Mouse (Mus musculus): ENCODE data around the gene H2-DMb1.

Gene H2-DMb1

DNA sequence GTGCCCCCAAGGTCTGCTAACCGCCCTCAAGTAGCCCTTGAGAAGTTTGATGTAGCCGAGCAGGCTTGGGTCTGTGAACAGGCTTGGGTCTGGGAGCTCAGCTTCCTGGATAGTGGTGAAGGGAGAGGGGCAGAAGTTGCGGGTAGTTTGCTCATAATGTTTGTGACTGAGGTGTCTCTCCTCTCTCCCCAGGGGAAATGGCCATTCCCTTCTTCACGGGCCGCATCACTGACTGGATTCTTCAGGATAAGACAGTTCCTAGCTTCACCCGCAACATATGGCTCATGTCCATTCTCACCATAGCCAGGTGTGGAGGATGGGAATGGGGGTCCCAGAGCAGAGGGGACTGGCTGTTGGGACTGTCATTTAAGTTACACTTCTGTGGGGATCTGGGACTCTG, 36.1 kb downstream of the H2-DMb1 start:
- no peak for ATAC-seq (ENCODE audit: low TSS enrichment)

GRCm38 (mm10) chr17:34192852-34193251, 40.0 kb downstream of the H2-DMb1 start:
- no peak for ATAC-seq (ENCODE audit: low TSS enrichment)

DNA sequence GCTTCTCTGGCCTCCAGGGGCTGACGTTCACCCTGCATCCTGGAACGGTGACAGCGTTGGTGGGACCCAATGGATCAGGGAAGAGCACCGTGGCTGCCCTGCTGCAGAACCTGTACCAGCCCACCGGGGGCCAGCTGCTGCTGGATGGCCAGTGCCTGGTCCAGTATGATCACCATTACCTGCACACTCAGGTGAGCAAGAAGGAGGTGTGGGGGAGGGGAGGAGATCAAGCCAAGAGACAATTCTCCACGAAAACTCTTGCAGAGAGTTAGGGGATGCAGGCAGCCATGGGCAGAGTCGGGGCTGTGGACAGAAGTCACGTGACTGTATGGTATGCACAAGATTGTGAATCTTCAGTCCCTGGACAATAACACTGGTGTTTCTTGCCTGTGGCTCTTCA, 40.6 kb downstream of the H2-DMb1 start:
- ATAC-seq (ENCODE audit: low TSS enrichment) = no peak

- no peak for ATAC-seq (ENCODE audit: low TSS enrichment)
Measured at GRCm38 (mm10) chr17:34194723-34195122, 41.9 kb downstream of the H2-DMb1 start.

DNA sequence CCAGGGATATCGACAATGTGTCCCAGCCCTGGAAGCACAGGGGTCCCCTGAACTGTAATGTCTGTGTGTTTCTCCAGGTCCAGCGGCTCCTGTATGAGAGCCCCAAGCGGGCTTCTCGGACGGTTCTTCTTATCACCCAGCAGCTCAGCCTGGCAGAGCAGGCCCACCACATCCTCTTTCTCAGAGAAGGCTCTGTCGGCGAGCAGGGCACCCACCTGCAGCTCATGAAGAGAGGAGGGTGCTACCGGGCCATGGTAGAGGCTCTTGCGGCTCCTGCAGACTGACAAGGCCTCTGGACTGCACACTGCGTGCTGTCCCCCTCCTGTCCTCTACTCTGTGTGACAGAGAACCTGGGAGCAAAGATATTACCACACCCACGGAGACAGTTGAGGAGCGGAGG, 43.6 kb downstream of the H2-DMb1 start:
- ATAC-seq (ENCODE audit: low TSS enrichment) = no peak

DNA sequence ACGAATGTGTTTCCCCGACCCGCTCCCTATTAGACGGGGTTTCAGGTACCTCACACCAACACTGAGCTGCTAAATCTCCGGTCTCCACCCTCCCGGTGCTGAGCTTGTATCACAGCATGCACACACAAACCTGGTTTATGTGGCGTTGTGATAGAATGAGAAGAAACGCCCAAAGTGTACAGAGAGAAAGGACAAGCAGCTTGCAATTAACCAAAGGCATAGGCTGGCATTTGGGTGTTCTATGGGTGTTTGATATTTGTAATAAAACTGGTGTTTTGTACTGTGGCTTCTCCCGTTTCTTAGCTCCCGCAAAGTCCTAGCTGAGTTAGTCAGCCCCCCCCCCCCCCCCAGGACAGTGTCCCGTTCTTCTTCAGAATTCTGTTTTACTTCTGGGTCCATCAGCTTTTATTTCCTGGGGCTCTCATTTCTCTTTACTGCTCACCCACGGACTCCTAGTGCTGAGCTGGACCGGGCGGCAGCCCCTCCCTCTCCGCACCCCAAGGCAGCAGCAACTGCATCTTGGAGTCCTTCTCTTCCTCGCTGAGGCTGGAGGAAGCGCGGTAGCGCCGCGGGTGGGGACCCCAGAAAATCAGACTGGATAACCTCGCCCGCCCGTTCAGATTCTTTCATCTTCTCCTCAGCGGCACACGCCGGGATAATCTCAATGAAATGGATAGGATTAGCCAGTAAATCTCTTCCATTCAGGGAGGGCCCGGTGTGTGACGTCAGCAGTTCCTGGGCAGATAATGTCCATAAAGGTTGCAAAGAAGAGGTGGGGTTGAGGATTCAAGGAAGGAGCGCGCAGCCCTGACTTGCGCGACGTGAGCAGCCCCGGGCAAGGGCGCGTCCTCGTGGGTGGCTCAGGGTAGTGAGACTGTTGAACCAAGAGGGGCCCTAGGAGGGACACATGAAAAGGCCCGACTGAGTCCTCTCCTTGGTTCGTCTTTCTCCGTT, 44.3 kb downstream of the H2-DMb1 start, which contains the start of gene Psmb8:
TSS of gene Psmb8 (plus strand) at position 781 of the 954 bp plus-strand sequence.
- peak; percentile 95 for ATAC-seq (ENCODE audit: low TSS enrichment)

DNA sequence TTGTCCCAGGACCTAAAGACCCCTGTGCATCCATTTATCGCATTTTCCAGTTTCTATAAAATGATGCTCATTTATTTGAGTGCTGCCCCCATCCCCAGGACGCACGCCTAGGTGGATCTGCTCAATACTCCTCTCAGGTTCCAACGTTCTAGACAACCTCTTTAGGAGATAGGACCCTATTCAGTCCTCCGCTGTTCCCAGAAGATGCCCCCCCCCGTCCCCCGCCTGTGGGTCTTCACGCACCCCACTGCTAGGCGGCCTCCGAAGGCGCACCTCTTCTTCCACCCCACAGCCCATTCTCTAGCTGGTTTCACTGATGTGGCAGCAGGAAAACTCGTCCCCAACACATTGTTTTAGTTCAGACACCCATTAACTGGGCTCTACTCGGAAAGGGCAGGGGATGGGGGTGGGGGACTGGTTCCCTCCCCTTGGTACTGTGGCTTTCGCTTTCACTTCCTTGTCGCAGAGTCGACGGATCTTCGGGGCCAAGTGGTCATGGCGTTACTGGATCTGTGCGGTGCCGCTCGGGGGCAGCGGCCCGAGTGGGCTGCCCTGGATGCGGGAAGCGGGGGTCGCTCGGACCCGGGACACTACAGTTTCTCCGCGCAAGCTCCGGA, 45.1 kb downstream of the H2-DMb1 start:
- ATAC-seq (ENCODE audit: low TSS enrichment) = no peak

GRCm38 (mm10) chr17:34198521-34198912, 45.6 kb downstream of the H2-DMb1 start:
- no peak for ATAC-seq (ENCODE audit: low TSS enrichment)

GRCm38 (mm10) chr17:34199050-34199619, 46.3 kb downstream of the H2-DMb1 start:
- no peak for ATAC-seq (ENCODE audit: low TSS enrichment)

DNA sequence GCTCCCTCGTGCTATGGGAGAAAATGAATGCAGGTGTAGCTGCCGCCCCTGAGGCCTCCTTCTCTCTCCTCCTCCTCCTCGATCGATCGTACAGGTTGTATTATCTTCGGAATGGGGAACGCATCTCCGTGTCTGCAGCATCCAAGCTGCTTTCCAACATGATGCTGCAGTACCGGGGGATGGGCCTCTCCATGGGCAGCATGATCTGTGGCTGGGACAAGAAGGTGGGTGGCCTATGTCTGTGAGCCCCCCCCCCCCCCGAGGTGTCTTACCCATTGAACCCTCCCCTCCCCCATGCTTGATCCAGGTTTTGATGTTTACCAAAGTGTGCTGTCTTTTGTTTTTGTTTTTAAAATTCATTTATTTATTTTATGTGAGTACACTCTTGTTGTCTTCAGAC, 47.2 kb downstream of the H2-DMb1 start:
- no peak for ATAC-seq (ENCODE audit: low TSS enrichment)

DNA sequence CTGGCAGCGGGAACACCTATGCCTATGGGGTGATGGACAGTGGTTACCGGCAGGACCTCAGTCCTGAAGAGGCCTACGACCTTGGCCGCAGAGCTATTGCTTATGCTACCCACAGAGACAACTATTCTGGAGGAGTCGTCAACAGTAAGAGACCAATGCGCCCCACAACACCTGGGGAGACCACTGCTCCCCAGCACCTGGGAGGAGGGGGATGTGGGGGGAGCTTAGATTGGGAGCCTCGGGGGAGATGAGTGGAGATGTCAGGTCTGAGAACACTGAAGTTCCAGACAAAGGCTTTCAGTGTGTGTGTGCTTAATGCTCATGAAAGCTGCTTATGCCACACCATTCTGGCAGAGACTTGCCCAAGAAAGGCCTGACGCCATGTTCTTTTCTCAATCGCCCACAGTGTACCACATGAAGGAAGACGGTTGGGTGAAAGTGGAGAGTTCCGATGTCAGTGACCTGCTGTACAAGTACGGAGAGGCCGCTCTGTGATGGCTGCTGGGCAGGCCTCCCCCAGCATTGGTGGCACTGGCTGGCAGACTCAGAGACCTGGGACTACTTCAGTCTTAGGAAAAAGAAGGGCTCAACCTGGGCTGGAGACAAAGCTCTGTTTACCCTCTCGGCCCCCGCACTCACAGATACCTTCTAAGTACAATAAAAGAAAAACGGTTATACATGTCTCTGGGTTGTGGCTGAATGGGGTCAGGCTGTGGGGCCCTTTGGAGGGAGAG, 48.1 kb downstream of the H2-DMb1 start:
- no peak for ATAC-seq (ENCODE audit: low TSS enrichment)

DNA sequence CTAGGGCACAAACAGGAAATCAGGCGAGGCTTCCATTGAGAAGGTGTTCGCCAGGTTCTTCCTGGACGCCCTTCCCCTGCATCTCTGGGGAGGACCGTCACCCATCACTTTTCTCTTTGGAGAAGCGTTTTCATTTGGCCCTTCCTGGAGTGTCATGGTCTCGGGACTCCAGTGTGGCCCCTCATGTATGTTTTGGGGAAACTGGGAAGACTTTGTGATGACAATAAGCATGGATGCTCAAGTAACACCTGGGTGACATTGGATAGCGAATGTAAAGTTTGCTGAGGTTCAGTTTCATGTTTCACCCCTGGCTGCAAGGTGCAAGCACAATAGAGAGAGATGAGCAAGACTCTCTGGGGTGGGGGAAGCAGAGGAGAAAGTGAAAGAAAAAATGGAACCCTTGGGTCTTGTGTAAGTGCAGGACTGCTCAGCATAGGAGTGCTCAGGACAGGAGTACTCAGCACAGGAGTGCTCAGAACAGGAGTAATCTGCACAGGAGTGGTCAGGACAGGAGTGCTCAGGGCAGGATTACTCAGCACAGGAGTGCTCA, 48.7 kb downstream of the H2-DMb1 start:
- ATAC-seq (ENCODE audit: low TSS enrichment) = no peak

DNA sequence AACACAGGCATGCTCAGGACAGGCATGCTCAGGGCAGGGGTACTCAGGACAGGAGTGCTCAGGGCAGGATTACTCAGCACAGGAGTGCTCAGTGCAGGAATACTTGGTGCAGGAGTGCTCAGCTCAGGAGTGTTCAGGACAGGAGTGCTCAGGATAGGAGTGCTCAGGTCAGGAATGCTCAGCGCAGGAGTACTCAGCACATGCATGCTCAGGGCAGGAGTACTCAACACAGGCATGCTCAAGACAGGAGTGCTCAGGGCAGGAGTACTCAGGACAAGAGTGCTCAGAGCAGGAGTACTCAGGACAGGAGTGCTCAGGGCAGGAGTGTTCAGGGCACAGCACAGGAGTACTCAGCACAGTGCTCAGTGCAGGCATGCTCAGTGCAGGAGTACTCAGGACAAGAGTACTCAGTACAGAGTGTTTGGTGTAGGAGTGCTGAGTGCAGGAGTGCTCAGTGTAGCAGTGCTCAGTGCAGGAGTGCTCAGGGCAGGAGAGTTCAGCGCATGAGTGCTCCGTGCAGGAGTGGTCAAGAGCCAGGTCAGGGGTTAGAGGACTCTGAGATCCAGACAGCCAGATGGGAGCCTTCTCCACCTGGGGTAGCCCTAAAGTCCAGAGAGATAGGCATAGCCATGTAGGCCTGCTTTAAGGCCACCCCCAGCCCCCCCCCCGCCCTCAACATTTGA, 50.0 kb downstream of the H2-DMb1 start:
- ATAC-seq (ENCODE audit: low TSS enrichment) = no peak

DNA sequence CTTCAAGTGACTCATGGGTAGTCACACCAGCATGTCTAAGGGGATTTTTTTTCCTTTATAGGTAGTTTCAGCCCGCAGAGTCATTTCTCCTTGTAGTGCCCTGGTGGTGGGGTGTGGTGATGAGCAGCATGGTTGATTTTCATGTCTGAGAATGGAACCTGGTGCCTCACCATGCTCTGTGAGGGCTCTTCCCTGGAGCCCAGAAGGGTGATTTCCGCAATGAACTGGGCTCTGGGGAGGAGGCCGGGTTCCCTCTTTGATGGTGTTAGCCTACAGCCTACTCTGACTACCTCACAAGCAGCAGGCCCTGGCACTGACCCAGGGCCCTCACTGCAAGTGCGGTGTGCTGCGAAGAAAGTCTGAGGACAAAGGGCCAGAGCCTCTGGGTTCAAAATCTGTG, 50.6 kb downstream of the H2-DMb1 start, which contains the start of gene Tap2:
TSS of gene Tap2 (plus strand) at position 84 of the 400 bp plus-strand sequence.
- no peak for ATAC-seq (ENCODE audit: low TSS enrichment)

- peak; percentile 75 for ATAC-seq (ENCODE audit: low TSS enrichment)
Measured at GRCm38 (mm10) chr17:34204303-34205010, 51.6 kb downstream of the H2-DMb1 start.

- ATAC-seq (ENCODE audit: low TSS enrichment) = peak; percentile 73; the same call in 1 of the 2 replicates
Measured at GRCm38 (mm10) chr17:34205021-34205745, 52.3 kb downstream of the H2-DMb1 start.

DNA sequence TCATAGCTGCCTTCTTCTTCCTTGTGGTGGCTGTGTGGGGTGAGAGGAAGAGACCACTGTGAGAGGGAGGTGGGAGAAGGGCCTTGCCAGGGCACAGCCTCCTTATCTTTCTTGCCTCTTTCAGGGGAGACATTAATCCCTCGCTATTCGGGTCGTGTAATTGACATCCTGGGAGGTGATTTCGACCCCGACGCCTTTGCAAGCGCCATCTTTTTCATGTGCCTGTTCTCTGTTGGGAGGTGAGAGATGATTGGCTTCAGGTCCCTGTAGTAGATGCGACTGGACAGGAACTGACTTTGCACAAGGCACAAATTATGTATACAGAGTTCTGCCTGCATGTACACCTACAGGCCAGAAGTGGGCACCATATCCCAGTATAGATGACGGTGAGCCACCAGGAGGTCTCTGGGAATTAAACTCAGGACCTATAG, 52.9 kb downstream of the H2-DMb1 start:
- ATAC-seq (ENCODE audit: low TSS enrichment) = peak; percentile 70

DNA sequence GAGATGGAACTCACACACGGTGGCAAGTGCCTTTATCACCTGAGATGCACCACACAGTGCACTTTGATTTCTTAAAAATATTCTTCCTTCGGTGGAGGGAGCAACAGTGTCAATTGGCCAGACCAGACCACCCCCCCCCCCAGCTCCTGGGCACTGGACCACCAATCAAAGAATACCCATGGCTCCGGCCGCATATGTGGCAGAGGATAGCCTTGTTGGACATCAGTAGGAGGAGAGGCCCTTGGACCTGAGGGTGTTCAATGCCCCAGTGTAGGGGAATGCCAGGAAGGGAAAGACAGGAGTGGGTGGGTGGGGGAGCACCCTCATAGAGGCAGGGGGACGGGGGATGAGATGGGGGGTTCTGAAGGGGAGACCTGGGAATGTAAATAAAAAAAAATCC, 53.9 kb downstream of the H2-DMb1 start:
- no peak for ATAC-seq (ENCODE audit: low TSS enrichment)

DNA sequence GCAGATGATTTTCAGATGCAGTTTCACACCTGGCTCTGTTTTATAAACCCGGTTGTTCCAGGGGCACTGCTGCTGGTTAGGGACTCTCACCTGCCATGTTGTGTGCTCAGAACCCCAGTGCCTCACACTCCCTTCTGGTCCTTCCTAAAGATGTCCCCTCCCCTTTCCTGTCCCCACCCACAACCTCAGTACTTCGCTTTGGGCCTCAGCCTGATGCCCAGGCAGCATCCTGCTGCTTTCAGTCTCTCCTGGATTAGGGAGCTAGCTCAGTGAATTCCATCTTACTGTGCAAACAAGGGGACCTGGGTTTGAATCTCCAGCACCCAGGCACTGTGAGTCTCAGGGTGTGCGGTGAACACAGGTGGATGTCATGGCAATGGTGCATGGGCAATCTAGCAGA, 54.6 kb downstream of the H2-DMb1 start:
- ATAC-seq (ENCODE audit: low TSS enrichment) = no peak

DNA sequence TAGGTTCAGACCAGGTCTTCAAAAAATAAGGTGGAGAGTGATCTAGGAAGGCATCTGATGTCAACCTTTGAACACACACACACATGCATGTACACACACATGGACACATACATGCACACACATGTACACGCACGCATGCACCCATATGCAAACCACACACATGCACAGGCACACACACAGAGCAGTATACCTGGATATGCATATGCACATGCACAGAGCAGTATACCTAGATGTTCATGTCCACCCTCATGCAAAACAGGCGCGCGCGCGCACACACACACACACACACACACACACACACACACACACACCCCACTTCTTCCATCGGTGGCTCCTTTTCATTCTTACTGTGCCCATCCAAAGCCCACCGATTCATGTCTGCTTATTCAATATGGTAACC, 55.0 kb downstream of the H2-DMb1 start:
- ATAC-seq (ENCODE audit: low TSS enrichment) = no peak

Measured in frontal cortex, adult (tissue).